Mouse (Mus musculus) liver, adult 2 months (tissue): ENCODE data around the gene Wwox.

Experiments
- CTCF ChIP-seq: fragments of 200-500 bp; IDR thresholded peaks from 2 replicates; pipeline ENCODE4 v1.5.1; 2011; ENCODE audit warnings: low read depth, low read length, control low read depth
- POLR2A ChIP-seq: fragments of 200-500 bp; IDR thresholded peaks from 2 replicates; pipeline ENCODE4 v1.6.1; 2011; ENCODE audit warnings: low read length, control low read depth; ENCODE audit not compliant: insufficient read depth; ENCODE audit errors: extremely low read depth

DNA sequence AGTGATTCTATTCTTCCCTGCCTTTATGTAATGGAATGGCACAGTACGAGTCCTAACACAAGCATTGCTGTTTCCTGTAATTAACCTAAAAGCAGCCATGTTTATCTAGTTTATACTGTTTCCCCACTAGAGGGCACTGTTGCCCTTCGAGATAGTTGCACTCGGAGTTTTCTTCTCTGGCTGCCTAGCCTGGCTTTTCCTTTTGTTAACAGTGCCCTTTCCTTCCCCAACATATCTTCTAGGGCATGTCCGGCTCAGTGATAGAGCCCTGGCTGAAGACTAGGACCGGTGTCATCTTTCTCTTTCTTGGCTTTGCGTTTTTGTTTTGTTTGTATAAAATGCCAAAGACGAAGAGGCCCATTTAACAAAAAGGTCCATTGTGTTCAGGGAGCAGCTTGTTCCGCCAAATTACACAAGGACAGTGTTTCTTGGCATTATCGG is 13.3 kb downstream of the Wwox start:
- TF ChIP-seq CTCF, result peak; percentile 55
- TF ChIP-seq POLR2A, result no peak
